Mouse (Mus musculus) urinary bladder, postnatal 25 days (tissue): ENCODE results near the gene Agbl1.
"Not testable (repeated sequence)": the region's sequence is repeated elsewhere in the genome, so short reads cannot be mapped to it uniquely, and the experiment has no call there.

Experiments
- DNase-seq: peaks from one replicate; pipeline ENCODE4 v3.0.0; 2022; ENCODE audit warnings: low spot score

Gene Agbl1

DNA sequence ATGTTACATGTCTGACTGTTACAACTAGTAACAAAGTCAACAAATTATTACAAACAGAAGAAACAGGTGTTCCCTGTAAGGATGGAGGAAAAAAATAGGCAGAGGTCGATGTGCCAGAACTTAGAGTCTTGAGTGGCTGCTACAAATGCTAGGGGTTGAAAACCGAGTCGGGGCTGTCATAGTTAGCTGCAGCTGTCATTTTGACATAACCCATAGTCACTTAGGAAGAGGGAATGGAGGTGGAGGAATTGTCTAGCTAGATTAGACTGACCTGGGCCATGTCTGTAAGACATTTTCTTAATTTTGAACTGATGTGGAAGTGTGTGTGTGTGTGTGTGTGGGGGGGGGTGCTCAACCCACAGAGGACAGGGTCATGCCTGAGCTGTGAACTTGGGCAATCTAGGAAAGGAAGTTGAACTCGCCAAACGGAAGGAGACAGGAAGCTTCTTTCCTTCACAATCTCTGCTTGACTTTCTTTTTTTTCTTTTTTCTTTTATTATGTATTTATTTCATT lies 364.9 kb downstream of the Agbl1 start:
- no peak for DNase-seq

DNA sequence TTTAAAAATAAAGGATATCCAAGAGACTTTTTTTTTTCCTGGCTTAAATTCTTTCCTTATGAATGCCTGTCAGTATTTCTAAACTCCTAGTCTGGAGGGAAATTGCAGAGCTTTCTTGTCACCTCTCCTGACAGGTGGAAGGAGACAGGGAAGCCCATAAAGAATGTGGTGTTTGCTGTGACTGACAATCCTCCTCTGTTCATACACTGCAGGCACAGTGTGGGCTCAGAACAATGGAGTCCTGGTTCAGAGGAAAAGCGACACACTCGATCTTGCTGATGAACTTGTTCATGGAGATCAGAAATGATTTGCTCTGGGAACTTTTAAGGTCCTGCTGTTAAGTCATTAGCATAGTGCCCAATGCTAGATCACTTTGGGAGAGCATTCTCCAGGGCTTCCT lies 368.1 kb downstream of the Agbl1 start:
- no peak for DNase-seq

DNA sequence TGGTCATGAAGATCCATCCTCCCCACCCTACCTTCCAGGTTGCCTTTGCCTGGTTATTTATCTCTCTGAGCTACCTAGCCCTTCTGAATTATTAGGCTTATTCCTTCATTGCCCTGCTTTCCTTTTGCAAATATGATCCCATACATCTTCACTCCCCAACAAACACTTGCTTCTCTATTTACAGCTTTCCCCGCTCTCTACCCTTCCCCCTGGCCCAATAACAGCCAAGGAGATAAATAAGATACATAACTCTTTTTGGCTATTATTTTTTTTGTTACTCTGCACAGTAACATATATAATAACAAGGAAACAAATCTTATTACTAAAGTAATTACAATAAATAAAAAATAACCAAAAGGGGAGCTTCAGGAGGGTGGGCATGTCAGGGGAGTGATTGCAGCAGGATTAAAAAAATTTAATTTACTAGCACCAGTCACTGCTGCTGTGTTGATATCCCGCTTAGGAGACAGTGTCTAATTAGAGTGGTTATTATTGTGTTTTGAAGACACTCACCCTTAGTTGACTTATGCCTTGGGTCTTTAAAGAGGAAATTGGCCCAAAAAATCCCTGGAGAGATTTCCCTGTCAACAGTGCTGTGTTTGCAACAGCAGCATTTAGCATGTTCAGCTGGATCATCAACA lies 370.5 kb downstream of the Agbl1 start:
- DNase-seq, result no peak

DNA sequence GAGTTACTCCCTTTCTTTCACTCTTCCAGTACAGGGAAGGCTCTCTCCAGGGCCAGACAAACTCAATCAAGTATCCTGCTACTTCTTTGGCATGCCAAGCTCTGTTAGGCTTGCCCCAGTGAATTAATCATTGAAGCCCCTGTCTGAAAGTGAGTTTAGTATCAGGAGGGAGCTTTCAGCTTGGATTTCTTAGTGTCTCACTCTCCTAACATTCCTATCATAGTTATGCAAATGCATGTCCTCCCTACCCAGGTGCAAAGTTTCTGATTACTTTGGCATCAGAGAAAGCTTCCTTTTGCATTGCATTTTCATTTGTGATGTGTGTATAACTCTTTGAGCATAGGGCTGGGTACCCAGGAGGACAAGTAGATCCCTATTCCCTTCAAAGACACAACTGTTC lies 399.8 kb downstream of the Agbl1 start:
- DNase-seq, result no peak

DNA sequence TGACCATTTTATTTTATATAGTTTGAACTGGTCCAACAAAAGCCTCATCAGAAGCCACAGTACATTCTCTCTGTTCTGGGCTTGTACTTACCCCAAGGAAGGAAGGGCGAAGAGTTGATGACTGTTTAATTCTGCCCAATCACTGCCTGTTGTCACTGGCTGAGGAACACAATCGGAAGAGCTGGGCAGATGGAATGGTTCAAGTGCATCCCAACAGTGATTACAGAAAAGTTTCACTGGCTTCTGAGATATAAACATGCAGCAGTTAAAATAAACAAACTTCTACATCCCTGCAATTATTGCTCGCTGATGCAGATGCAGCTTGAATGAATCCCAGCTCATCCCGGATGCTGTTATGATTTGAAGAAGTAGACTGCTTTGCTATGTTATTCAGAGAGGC lies 421.3 kb downstream of the Agbl1 start:
- DNase-seq, result no peak

DNA sequence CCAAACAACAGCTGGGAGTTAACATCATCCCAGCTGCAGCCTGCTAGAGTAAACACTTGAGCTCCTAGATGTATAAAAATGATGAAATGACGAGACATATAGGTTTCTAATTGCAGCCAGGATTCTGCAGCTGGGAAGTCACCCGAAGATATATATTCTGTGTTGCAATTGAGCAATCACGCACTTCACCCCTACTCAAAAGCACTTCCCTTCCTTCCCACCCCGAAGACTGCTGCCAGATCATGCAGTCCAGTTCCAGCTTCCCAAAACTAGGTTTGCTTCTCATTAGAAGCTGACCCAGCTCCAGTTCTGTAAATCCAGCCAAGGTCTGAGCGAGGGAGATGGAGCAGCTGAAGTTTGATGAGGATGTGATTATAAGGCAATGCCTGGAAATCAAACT lies 431.4 kb downstream of the Agbl1 start:
- no peak for DNase-seq

DNA sequence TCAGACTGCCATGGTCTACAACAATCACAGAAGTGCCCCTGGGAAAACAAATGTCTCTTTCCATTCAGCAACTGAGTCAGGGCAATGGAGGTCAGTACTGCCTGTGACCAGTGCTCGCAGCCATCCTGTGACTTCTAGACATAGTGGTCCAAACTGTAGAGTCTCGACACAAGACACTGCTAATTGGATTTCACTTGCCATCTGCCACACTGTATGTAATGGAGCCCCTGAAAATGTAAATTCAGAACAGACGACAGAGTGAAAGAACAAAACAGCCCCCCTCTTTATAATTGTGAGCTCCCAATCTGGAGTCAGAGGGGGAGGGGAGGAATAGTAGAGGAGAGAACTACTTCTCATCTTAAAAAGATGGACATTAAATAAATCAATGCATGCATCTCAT lies 445.2 kb downstream of the Agbl1 start:
- DNase-seq, result no peak

DNA sequence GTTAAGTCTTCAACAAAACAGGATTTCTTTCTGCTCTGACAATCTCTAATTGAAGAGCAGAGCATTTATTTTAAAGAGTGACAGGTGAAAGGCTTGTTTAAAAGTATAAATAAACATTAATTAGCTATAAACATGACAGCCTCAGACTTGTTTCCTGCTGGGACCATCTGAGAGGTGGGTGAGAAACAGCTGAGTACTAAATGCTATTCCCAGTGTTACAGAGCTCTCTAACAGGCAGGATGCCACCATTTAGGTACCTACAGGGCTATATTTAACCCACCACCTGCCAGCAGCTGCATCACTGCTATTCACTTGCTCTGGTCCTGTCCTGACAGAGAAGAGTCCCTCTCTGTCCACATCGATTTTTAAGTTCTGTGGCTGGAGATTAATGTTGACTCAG lies 471.5 kb downstream of the Agbl1 start:
- no peak for DNase-seq

DNA sequence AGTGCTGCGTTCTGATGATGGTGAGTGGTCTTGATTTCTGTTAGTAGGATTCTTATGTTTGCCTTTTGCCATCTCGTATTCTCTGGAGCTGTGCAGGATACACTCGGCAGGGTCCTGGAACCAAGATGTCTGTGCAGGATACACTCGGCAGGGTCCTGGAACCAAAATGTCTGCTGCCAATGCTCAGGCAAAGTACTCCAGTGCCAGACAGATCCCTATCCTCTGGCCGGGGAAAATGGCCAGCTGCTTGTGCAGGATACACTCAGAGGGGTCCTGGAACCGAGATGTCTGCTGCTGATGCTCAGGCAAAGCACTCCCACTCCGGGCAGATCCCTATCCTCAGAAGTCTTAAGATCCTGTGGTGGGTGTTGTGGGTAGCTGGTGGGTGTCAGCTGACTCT lies 502.5 kb downstream of the Agbl1 start:
- not testable (repeated sequence) for DNase-seq

DNA sequence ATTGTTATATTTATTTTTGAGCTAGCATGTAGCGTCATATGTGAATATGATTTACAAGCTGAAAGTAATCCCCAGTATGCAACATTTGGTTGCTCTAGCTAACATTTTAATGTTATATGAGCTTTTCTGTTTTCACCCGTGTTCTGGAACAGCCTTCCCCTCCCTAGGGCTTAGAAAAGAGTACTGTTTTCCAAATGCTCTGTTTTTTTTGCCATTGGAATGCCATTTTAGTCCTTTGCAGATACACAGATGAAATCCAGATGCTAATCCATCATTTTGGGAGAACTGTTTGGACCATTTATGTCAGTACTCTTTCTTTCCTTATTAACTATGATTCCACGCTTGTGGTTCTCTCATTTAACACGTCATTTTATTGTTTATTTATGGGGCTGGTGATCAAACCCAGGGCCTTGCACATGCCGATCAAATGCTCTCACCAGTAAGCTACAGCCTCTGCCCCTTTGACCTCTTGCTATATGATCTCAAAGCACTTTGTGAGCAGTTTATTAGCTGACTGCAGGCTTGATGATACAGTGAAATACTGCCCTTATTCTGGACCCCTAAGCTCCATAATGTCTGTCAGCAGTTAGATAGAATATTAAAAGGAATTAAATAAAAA lies 547.7 kb downstream of the Agbl1 start:
- DNase-seq, result no peak

DNA sequence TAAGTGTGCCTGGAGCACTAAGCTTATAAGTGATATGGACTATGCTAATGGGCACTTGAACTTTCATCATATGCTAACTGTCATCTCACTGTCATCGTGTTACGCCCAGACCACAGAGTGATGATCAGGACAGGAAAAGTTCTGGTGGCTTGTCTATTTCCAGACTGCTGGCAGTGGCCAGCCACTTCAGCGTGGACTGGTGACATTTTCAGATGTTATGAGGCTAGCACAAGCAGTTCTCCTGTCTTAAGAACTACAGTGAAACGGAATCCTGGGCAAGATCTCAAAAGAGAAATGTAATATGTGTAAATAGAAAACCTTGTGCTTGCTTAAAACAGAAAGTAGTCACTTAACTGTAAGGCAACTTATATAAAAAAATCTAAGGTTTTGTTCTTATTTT lies 550.8 kb downstream of the Agbl1 start:
- no peak for DNase-seq

DNA sequence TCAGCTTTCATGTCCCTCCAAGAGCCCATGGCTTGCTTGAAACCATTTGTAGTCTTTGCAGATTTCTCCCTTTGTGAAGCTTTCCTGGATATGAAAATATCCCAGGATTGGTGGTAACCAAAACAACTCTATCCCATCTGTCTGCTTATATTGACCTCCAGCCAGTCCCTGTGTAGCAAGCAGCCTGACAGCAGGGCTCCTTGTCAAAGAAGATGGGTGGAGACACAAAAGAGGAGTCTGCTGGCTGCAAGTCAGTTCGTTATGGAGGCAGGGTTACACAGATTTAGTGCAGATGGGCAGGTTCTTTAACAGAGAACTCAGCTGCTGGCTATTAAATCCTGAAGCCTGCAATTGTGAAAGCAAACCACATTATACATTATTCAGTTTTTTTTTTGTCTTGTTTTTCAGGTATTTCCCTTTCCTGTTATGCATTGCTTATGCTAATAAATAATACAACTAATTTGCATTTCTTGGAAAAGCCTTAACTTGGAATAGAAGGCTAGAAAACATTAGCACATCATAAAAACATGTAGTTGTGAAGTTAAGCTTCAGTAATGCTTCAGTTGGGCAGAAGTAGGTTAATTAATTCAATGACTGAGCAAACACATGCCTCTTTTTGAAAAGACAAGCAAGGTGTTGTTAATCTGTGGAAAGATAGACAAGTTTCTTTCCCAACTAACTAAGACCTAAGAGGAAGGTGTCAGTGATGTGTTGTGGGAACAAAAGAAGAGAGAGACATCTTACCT lies 559.0 kb downstream of the Agbl1 start:
- DNase-seq, result no peak

DNA sequence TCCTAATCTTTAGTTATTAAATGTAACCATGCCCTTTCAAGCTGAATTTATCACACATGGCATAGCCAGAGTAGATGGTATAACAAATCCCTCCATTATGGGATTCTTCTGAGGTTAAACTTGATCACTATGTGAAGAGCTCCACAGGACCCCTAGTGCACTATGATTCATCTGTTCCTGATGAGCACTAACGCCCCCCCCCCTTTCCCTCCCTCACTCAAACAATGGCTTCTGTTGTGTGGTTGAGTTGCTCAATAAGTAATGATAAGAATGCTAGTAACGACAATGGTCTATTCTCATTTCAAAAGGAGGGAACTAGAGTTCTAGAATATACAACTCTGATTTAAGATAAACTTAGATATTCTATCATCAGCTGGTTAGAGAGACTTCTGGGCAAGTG lies 560.4 kb downstream of the Agbl1 start:
- no peak for DNase-seq

DNA sequence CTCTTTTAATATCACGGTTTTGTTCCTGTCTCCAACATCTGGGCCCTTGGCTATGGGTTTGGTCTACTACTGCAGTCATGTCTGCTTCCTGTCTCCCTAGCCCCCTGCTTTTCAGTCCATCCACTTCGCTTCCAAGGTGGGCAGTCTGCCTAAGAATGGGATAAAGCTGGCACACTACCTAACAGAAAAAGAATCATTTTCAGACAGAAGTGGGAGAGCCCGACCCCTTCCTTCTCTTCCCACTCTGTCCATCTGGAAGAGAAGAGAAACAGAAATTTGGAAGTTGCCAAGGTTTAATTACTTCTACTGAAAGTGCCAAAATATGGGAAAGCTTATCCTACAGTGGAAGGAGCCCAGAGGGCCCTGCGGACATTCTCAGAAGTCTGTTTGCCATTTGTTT lies 561.6 kb downstream of the Agbl1 start:
- no peak for DNase-seq

DNA sequence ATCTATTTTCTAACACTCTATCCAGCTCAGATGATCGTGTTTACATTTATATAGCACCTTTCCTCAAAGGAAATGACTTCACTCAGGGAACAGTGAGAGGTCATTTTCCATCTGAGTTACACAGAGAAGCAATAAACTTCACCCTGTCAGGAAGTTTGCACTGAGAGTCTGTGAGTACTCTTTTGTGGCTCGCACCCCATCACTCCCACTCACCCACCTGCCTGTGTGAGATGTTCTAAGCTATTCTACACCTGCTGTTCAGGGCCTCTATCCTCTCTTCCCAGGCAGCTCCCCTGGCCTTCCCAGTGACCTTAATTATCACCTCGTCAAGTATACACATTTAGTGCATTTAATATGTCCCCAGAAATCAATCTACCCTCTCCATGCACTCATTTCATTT lies 580.3 kb downstream of the Agbl1 start:
- DNase-seq, result no peak

DNA sequence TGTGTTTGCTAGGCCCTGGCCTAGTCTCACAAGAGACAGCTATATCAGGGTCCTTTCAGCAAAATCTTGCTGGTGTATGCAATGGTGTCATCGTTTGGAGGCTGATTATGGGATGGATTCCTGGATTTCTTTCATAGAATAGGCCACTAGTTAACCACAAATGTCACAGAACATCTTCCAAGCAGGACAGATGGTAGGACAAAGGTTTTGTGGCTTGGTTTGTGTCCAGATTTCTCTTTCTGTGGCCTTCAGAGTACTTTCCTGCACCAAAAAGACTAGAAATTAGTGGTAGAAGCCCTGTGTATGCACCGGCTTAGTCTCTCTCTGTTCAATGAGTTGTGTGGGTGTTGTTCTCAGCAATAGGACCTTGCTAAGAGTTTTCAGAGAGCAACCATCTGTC lies 590.9 kb downstream of the Agbl1 start:
- DNase-seq, result no peak

DNA sequence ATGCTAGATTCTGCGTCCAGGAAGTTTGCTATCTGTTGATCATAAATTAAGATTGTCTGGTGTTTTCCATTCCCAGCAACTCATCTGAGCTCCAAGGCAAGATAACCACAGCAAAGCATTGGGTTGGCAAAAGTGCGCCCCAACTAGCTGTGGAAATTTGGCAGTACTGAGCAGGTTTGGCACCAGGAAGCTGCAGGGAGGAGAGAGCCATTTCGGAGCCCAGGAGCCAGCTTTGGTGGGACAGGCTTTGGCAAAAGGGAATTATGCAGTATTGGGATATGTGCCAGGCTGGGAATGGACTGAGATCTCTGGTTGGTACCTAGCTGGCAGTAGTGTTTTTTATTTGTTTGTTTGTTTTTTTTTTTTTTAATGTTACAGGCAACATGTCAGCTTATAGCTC lies 612.5 kb downstream of the Agbl1 start:
- DNase-seq, result no peak

DNA sequence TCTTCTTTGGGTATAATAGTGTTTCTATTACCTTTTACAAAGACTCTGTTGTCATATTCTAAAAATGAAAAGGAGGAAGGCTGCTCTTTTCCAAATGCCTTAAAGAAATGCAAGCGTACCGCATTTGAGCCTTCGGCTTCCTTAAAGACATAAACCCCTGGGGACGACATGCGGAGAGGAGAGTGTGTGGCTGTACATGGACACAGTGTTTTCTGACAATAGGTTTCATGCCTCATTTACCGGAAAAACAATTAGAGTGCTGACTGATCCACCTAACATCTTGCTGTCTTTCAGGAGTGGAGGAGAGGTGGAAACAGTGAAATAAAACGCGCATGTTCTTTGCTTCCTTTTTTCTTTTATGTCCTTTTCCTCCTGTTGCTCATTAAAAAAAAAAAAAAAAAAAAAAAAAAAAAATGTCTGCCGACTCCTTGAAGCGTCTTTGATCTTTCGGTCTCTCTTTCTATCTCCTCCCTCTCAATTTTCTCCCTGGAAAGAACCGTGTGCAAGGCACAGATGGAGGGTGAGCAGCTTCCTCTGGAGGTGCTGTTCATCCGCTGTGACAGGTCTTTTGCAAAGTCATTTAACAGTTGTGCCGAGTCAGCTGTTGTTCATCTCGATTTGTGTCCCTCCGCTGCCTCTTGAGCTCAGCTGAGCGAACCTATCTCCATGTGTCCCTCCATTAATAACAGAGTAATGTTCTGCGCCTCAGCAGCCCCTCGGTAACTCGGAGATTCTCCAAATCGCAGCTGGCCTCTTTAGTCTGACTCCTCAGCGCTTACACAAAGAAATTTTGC lies 659.9 kb downstream of the Agbl1 start:
- no peak for DNase-seq

DNA sequence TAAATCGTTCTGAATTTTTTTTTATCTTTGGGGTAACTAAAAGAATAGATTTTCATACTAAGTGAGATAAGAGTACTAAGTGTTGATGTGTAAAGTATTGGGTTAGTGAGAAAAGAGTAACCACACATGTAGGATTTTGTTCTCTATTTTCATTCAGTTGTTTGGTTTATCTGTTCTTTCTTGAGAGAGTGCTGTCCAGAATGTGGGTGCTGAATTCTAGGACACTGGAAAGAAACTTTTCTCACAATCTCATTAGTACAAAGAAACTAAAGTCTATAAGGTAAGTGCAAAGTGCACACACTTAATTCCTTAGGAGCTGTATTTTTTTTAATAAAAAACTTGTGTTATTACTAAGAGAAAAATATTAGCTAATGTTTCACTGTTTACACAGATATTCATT lies 674.4 kb downstream of the Agbl1 start:
- no peak for DNase-seq

DNA sequence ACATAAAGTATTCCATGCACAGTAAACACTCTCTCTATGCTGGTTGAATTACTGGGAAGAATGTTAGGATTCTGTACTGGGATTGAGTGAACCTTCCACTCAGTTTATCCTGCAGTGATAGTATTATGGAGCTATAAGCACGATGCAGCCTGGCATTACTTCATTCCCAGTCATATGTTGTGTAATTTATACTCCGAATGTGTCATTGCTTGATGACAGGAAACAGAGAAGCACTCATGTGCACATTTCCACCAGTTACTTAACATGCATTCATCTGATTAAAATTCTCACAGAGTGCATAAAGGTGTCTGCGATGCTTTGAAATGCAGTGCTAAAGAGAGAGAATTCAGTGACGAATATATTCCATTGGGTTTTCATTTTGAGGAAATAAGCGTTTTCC lies 682.0 kb downstream of the Agbl1 start:
- no peak for DNase-seq

DNA sequence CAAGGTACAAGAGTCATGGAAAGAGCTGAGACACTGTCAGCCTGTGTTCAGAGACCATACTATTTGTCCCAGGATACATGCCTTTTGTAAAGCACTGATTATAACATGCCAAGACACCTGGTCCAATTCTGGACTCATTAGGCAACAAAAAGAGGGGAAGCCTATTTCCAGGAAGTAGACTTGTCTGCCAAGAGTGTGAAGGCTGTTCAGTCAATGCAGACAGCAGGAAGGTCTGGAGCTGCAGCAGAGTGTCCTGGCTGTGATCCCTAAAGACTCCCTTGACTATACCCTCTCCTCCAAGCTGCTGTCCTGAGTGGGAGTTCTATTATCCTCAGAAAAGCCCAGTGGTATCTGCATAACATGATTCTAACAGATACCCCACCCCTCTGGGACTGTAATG lies 689.2 kb downstream of the Agbl1 start:
- no peak for DNase-seq

DNA sequence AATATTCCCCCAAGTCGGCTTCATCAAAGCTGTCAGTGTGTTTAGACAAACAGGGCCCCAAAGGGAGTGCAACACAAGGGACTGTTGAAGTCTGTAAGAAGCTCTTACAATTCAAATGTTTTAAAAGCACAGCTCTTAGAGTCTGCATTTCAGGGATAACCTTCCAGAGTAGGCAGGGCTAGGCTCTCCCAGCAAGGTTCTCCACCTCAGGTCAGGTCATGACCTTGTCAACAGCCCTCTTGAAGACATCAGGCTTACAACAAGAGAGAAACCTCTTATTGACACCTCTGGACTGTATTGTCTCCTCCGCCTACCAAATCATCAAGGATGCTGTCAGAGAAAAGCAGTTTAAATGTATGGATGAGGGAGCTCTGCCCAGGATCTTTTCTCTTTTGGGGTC lies 692.0 kb downstream of the Agbl1 start:
- DNase-seq, result no peak

DNA sequence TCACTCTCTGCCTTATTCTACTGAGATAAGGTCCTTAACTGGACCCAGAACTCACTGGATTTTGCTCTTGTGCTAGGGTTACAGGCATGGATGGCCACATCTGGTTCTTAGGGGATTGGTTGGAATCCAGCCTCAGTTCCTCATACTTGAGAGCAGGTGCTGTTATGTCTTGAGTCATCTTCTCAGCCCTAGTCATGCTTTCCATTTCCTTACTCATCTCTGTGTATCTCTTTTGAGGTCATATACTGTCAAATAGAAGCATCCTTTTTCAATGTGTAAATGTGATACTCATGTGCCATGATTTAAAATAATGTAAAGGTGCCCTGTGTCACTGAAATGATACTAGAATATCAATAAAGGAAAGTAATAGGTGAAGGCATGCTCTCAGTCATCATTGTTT lies 705.5 kb downstream of the Agbl1 start:
- no peak for DNase-seq
